Mouse (Mus musculus): Measurements from ENCODE around the gene Gm10642.

Gene Gm10642

DNA sequence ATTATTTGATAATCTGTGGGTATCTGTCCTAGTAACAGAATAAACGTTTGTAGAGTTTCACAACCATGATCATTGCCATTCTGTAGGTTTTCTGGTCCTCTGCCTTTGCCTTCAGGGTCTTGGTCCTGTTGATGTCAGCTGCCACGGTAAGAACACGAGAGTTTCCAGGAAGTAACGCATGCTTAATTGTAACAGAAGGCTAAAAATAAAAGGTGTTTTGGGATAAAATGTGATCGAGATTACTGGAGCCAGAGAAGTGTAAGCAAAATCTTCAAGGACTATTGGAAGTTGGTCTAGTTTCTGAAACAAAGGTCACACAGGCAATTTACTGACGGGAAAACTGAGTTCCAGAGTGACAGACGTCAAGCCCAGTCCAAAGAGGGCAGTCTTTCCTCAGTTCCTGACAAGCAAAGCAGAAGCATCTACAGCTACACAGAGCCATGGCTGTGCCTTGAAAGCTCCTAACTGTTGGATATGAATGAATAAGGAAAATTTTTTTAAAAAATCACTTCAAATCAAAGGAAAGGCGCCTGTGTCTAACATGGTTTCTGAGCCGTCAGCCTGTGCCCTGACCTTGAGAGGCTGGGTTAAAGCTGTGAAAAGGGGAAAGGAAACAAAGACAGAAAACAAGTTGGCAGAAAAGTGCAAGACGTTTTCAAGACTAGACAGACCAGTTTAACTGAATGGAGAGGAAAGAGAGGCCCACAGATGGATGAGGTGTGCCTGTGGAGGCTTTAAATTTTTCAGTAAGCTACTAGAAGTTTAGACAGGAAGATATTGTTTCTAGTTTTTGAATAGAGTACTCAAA lies 15.9 kb downstream of the Gm10642 start:
- no peak for DNase-seq (ENCODE audit: low read depth, low spot score)

DNA sequence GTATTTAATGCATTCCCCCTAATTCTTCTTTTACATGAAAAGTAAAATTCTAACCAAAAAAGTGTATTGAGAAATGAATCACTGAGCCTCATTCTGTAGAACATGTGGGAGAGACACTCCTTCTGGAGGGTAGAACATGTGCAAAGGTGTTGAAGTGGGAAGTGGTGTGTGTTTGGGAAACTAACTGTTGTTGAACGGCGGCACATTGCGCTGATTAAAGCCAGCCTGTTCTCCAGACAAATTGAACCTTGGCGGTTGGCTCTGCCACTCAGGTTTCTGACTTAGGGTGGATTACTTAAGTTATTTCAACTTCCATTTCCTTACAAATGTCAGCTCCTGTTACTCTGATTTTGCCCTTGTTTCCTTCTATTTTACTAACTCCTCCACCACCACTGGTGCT lies 17.6 kb downstream of the Gm10642 start:
- DNase-seq (ENCODE audit: low read depth, low spot score), result no peak

DNA sequence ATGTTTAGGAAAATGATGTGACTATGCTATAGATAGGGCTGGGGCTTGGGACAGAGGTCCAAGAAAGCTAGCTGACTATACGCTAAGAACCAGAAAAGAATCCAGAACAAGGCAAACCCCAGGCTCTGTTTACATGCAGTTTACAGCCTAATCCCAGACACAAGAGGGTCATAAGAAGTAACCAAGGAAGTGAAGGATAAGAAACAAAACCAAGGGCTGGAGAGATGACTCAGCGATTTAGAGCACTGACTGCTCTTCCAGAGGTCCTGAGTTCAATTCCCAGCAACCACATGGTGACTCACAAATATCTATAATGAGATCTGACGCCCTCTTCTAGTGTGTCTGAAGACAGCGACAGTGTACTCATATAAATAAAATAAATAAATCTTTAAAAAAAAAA lies 19.1 kb downstream of the Gm10642 start:
- DNase-seq (ENCODE audit: low read depth, low spot score), result no peak

DNA sequence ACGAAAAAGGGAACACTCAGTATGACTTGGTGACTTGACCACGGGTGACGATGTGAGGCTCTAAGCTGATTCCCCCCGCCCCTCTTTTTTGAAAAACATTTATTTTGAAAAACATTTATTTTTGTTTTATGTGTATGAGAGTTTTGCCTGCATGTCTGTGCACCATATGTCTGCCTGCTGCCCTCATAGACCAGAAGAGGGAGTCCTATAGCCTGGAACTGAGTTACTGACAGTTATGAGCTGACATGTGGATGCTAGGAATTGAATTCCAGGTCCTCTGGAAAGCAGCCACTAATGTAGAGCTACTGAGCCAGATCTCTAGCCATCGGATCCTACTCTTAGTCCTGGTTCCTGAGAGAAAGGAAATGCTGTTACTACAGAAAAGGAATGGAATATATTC lies 19.9 kb downstream of the Gm10642 start:
- peak; percentile 35 for DNase-seq (ENCODE audit: low read depth, low spot score)

DNA sequence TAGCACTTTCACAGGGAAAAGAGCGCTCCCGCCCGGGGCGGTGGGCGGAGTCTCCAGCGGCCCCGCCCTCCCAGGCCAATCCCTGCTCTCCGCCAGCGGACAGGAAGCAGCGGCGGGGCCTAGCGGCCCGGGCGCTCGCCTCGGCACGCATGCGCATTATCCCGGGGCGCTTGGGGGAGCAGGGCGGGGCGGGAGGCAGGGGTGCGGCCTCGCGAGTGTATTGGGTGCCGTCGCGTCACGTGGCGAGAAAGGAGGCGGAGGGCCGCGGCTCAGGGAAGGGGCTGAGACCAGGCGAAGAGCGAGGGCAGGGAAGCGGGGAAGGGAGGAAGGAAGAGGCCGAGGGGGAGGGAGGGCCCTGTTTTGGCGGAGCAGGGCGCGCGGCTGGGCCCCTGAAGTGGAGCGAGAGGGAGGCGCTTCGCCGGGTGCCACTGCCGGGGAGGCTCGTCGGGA lies 22.7 kb downstream of the Gm10642 start, which contains the start of gene Adam10:
Gene Adam10 (plus strand): TSS at position 316 of the 450 bp plus-strand sequence.
- peak; percentile 97 for DNase-seq (ENCODE audit: low read depth, low spot score)

DNA sequence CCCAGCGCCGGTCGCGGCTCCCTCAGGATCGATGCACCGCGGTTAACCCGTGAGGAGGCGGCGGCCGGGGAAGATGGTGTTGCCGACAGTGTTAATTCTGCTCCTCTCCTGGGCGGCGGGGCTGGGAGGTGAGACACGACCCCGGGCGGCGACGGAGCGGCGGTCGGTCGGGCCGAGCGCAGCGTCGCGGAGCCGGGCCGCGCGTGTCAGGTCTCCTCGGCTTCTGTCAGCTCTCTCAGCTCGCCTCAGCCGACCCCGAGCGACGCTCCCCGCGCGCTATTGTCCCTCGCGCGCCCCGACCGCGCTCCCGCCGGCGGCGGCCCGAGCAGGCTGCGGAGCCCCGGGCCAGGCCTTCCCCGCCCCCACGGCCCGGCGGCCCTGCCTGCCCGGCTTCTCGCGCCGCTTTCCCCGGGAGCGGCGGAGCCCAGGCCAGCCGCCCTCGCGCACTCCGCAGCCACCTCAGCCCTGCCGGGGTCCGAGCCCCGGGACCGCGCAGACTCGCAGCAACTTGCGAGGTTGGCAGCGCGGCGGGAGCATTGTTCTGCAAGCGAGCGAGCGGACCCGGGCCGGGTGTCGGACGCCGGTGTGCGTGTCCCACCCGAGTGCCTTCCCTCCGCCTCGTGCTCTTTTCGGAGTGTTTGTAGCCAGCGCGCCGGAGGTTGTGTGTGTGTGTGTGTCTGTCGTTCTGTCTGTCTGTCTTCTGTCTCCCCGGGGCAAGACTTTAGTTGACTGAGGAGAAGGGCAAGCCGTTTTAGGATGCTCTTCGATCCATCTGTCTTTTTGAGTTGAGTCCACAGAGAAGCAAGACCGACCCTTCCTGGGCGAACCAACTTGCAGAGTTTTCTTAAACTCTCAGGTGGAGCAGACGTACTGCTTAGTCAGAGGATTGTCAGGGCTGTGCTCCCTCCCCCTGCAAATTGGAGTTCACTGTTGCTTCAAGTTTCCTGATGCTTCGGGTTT lies 23.4 kb downstream of the Gm10642 start:
- peak; percentile 54 for DNase-seq (ENCODE audit: low read depth, low spot score)

DNA sequence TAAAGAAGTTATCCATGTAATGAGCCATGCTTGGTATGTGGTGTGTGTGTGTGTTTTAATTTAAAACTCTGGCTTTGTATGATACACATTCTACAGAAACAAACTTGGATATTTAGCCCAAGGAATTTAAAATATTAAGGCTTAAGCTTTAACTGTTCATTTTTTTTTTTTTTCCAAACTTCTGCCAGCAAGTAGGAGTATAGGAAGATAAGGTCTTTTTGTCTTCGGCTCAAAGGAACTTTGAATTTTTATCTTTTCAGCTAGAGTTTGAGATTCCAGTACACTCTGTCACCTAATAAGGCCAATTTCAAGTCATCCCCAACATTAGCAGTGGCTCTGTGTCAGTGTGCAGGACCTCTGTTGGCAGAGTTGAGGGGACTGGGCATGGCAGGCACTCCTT lies 26.2 kb downstream of the Gm10642 start:
- DNase-seq (ENCODE audit: low read depth, low spot score), result no peak

DNA sequence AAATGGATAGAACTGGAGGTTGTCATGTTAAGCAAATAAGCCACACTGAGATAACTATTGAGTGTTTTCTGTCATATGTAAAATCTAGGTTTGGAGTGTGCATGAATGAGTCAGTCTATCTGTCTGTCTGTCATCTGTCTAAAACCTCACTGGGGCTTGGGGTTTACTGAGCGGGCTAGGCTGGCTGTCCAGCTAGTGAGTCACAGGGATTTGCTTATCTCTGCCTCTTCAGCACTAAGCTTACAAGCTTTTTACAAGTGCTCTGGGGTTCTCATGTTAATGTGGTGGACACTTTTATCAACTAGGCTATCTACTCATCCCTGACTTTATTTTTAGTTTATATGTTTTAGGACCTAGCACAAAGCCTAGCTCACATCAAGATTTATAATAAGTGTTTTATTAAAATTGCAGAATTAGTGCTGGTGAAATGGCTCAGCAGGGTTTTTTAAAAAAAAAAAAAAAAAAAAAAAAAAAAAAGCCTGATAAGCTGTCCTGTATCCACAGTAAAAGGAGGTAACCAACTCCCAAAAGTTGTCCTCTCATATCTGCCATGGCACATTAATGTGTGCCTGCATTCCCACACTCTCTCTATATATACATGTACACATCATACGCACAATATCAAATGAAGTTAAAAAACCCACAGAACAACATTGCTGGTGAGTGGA lies 32.4 kb downstream of the Gm10642 start:
- no peak for DNase-seq (ENCODE audit: low read depth, low spot score)

DNA sequence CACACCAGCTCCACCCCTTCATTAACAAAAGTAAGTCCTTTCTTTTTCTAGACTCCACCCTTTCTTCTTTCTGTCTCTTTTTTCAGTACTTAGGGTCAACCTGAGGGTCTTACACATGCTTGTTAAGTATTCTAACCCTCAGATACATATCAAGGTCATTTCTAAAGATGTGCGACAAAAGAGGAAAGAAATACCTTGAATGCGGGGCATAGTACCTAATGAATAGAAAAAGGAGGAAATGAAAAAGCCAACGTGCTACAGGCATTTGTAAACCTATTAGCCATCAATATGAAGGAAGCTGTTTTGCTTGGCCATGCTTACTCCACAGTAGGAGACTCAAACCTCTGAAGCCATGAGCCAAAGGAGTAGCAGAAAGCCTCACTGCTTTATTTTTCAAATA lies 33.9 kb downstream of the Gm10642 start:
- DNase-seq (ENCODE audit: low read depth, low spot score), result no peak

DNA sequence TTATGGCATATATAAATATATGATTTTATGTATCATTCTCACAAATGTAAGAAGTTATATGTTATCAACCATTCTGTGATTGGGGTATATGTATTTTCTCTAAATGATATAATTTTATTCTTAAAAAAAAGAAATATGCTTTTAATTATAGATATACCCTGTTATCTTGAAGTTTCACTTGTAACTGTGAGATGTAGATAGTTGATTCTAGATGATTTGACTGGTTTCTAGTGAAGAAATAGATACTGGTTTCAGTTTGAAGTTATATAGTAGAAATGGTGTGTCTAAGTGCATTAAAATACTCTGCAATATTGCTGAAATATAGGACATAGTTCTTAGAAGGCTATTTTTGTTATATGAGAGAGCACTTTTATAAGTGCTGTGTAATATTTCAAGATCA lies 34.5 kb downstream of the Gm10642 start:
- DNase-seq (ENCODE audit: low read depth, low spot score), result no peak

DNA sequence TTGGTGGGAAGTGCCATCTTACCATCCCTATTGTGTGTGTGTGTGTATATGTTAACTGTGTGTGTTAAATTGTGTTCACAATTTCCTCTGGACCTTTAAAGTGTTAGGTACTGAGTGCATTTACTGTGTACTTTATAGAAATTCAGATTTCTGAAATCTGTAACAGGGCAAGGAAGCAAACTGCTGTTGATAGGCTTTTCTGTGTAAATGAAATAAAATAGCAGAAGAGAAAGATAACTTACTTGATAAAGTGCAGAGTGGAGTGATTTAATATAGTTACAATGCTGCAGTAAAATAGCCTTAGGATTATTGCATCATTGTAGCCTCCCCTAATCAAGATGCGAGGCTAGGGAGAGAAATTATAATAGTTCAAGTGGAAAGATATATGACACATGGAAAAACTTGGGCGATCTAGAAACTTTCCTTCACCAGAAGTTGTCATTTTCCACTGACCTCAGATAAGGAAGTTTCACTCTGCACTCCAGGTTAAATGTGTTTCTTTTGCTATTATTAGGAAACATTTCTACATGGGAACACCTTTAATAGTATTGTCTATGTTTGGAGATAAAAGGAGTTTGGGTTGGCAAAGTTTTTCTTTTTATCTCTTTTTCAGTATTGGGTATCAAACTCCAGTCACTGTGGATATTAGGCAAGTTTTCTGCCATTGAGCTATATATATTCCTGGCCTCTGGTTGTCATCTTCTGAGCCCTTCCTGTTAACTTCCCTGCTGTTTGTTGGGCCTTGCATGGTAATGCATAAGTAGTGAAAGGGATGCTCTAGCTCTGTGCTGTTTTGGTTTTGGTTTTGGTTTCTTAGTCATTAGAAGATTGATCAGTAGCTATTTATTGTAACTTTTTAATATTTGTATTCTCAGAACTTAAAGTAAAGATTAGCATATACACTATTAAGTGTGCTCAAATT lies 36.0 kb downstream of the Gm10642 start:
- DNase-seq (ENCODE audit: low read depth, low spot score), result no peak

DNA sequence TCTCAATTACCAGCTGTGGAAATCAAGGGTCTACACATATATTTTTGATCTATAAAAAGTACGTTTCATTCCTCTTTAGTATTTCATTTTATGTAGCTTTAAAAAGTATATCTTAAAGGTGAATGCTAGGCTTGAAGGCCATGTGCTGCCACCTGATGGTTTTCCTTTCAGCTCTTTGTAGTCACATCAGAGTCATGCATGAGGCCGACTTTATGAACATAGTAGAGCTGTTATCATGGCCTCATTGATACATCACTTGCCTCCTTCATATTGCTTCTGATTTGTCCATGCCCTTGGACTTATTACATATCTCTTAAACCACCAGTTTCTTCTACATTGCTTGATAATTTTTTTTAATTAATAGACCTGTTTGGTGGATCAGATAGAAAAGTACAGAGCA lies 39.7 kb downstream of the Gm10642 start:
- no peak for DNase-seq (ENCODE audit: low read depth, low spot score)

DNA sequence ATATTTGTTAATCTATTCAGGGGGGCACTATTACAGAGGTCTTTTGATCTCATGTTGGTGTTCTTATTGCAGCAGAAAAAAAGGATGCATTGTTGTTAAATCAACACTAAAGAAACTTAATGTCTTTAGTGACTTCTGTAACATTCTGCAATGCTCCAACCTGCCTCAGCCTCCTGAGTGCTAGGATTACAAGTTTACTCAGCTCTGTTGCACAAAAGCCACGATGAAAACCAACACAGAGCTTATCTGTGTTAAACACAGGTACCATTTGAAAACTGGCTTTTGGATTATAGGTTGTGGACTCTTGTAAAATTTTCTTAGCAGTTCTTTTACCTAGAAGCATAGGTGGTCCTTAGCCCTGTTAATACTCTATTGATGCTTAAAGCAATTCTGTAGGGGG lies 42.0 kb downstream of the Gm10642 start:
- no peak for DNase-seq (ENCODE audit: low read depth, low spot score)

DNA sequence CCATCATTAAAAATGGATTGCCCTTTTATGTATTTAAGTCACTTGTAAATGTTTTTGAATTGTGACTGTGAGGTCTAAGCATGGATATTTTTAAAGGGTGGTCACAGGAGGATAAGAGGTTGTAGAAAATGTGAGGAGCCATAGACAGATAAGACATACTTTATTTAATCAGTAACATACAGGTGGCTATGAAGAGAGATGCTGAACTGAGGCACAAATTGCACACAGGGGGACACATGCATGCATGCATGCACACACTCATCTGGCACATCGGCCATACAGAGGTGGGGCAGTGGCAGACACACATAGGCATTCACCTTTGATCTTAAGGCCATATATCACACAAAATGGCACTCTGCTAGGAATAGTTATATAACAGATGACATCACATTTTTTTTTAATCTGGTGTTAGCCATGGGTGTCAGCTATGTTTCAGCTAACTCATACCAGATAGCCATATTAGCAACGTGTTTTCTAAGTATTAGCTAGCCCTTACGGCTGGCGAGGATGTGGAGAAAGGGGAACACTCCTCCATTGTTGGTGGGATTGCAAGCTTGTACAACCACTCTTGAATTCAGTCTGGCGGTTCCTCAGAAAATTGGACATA lies 47.6 kb downstream of the Gm10642 start:
- DNase-seq (ENCODE audit: low read depth, low spot score), result no peak

DNA sequence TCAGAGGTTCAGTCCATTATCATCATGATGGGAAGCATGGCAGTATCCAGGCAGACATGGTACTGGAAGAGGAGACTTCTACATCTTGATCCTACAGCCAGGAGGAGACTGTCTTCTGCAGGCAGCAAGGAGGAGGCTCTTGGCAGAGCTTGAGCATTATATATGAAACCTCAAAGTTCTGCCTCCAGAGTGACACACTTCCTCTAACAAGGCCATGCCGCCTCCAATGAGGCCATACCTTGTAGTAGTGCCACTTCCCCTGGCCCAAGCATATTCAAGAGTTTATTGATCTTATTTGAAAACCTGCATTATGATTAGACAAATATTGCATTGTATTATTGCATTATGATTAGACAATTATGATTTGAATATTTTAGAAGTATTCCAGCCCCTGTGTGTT lies 50.4 kb downstream of the Gm10642 start:
- no peak for DNase-seq (ENCODE audit: low read depth, low spot score)

All from ES-CJ7 (cell line).